Mouse (Mus musculus) cerebellum, postnatal 36 days (tissue): ENCODE measurements around the gene H2-Ab1.

Experiments
- DNase-seq, 2 experiments: peaks; one replicate each; pipeline ENCODE4 v3.0.0; 2021 to 2022; ENCODE audit warnings: mixed read lengths in 2 of 2

Gene H2-Ab1

DNA sequence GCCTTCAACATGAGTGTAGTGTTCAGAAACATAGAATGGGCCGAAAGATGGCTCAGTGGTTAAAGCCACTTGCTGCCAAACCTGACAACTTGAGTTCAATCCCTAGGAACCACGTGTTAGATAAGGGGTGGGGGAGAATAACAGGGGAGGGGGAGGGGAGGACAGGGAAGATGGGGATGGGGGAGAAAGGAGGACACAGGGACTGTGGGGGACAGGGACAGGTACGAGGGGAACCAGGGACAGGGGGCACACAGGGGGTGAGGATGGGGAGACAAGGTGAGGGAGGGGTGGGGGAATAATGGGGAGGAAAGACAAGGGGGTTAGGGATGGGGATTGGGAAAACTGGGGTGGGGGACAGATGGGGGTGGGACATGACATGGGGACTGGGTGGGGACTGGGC, 17.1 kb upstream of the H2-Ab1 start:
- no peak for DNase-seq

DNA sequence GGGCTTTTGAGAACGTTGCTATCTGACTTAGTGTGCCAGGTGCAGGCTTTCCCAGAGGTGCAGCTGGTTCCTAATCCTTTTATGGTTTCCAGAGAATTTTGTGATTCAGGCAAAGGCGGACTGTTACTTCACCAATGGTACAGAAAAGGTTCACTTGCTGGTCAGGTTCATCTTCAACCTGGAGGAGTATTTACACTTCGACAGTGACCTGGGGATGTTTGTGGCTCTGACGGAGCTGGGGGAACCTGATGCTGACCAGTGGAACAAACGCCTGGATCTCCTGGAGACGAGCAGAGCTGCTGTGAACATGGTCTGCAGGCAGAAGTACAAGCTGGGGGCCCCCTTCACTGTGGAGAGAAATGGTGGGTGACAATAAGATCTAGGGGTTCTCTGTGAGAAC, 16.6 kb upstream of the H2-Ab1 start:
- no peak for DNase-seq

DNA sequence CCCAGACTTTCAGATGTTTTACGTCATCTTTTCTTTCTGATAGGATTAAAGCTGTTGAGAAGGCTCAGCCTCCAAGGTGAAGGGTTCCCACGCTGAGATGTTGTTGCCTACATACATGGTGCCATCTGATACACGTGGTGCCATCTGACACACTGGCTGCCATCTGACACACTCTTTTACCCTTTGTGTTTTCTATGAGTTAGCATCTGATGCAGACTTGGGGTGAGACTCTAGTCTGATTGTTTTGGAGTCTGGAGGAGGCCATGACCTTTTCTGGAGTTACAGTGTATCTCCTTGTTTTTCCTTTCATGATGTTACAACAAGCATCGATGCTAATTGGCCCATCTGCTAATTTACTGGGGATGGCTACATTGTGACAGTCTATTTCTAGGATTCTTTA, 12.8 kb upstream of the H2-Ab1 start:
- no peak for DNase-seq

- DNase-seq, result no peak
Measured at GRCm38 (mm10) chr17:34247047-34247446, 10.4 kb upstream of the H2-Ab1 start.

- DNase-seq, result no peak
Measured at GRCm38 (mm10) chr17:34248764-34249163, 8.7 kb upstream of the H2-Ab1 start.

GRCm38 (mm10) chr17:34249361-34249760, 8.1 kb upstream of the H2-Ab1 start:
- DNase-seq, result no peak

DNA sequence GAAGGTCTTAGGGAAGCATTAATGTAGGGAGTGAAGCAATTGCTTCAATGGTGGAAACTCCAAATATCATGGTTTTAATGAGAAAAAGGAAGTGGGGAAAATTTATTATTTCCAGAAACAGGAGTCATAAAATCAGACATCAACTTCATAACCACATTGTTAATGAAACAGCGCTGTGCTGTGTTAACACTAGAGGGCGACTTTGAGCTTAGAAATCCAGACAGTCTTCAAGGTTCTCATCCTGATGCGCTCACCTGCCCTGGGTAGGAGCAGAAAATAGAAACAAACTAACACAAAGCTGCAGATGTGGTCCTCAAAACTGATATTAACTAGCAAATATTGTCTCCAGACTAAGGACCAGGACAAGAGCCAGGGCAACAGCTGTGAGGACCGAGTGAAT, 7.6 kb upstream of the H2-Ab1 start:
- DNase-seq, result peak; percentile 37 to 39

DNA sequence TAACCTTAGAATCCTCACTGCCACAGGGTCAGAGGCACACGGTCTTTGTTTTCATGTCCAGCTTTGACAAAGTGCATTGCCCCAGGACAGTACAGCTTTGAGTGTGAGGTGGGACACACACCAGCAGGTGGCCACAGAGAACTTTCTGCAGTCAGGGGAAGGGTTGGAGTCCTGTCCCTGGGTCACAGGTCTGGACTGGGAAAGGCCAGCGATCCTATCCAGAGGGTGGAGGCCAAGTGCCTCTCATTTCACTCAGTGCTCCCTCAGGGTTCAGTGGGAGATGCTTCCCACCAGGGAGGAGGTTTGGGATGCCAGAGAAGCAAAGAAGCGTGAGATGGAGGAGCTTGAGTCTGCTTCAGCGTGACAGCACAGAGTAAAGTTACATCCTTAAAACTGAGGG, 5.8 kb upstream of the H2-Ab1 start:
- DNase-seq, result no peak

GRCm38 (mm10) chr17:34256501-34256900, 988 bp upstream of the H2-Ab1 start:
- no peak for DNase-seq

DNA sequence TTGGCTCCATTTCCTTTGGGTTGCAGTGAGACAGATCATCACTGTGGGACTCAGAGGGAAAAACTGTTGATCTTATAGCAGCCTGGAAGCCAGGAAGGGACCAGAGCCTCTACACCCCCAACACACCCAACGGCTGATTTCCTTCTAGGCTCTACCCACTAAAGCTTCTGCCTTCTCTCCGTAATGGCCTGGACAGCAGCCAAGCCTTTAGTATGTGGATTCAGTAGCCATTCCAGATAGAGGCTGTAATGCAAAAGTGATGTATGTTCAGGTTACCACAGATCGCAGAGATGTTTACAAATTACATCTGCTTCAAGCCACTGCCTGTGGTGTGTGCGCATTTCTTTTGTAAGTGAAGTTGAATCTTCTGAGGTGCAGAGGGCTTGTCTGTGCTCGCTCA, 3.1 kb downstream of the H2-Ab1 start:
- no peak for DNase-seq

- peak; percentile 7 to 36 for DNase-seq
Measured at GRCm38 (mm10) chr17:34261502-34261901, 4.0 kb downstream of the H2-Ab1 start.

- peak; percentile 43 to 75 for DNase-seq
Measured at GRCm38 (mm10) chr17:34263068-34263467, 5.6 kb downstream of the H2-Ab1 start.

DNA sequence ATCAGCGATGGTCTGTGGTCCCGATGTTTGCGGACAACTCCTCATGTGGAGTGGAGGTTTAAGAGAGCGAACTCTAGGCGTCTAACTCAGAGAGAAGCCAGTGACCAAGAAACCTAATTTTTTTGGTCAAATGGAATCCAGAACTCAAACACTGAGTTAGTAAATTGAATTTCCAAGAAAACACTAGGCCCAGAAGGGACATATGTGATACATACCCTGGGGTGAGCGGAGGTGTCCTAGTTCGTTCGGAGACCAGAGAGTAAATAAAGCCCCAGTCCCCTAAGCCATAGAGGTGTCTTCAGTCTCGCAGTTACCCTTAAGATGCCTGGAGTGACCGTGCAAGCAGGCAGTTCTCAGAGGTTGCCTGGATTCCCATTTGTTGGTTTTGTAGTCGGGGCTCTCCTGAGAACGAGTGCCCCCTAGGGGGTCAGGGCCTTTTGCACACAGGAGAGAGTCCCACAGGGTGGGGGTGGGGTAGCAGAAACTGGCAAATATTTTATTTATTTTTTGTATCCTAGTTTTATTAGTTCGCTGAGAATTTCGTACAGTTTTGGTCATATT, 6.4 kb downstream of the H2-Ab1 start:
- DNase-seq, result no peak

- DNase-seq, result no peak
Measured at GRCm38 (mm10) chr17:34264452-34265351, 7.2 kb downstream of the H2-Ab1 start.

- no peak for DNase-seq
Measured at GRCm38 (mm10) chr17:34268262-34268661, 10.8 kb downstream of the H2-Ab1 start.

DNA sequence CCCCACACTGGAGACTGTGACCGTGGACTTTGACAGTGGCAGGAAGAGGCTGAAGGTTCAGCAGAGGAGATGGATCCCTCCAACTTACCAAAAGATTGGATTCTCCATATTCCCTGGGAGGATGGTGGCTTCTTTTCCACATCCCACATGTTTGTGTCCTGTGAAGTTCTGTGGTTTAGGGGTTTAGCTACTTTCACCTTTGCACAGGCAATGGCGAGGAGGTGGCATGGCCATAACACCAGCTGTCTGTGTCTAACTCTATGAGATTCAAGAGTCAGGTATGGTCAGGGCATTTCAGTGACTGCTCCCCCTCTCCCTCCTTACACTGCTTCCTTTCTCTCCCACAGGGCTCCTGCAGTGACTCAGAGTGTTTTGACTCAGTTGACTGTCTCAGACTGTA, 11.3 kb downstream of the H2-Ab1 start:
- DNase-seq, result no peak

GRCm38 (mm10) chr17:34269817-34270216, 12.3 kb downstream of the H2-Ab1 start:
- no peak for DNase-seq

DNA sequence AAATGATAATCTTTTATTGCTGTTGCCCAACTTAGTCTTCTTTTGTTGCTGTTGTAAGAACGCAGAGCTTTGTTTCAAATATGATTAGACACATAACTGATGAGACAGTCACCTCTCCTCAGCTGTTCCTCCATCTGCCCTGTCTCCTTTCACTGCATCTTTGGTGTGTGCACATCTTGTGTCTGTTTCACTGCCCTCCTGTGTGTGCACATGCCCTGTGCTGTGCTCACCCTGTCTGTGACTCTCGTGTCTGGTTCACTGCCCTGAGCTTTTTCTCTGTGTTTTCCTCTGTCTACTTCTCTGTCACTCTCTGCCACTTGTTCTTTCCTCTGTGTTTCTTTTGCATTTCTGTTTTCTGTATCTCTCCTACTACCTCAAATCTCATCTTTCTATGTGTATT, 12.7 kb downstream of the H2-Ab1 start:
- no peak for DNase-seq

DNA sequence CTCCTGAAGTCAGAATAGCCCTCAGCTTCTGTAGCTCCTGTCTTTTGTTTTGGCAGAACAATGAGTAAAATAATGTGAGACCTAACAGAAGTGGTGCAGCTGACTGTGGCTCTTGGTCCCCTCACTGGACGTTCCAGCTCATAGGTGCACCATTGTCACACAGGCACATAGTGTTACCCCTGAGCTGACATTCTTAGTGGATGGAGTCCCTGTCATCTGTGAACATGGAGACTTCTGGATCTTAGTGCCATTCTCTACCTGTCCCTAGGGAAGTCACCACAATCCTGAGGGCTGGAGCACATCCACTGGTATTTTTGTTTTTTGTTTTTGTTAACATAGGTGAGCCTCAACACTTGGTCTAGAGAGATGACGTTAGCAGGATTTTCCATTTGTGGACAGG, 13.5 kb downstream of the H2-Ab1 start:
- no peak for DNase-seq

GRCm38 (mm10) chr17:34272102-34272501, 14.6 kb downstream of the H2-Ab1 start:
- DNase-seq, result no peak

- DNase-seq, result no peak
Measured at GRCm38 (mm10) chr17:34280499-34281038, 23.1 kb downstream of the H2-Ab1 start.

GRCm38 (mm10) chr17:34281836-34282235, 24.3 kb downstream of the H2-Ab1 start:
- DNase-seq, result no peak

DNA sequence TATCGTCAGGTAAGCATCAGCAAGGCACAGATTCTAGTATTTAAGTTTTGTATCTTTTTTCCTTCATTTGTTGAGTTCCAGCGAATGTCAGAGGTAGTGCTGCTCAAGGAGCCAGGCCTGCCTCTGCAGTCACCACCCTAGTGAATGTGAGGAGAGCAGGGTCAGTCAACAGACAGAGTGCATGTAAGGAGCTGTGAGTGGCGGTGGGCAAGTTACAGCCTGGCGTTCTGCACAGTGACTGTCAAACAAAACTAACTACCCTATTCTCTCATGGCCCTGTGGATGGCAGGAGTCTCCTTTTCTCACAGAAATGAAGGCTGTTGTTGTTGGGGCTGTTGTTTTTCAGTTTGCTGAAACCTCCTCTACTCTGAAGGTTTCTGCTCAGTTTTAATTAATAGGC, 27.9 kb downstream of the H2-Ab1 start:
- DNase-seq, result no peak

- no peak for DNase-seq
Measured at GRCm38 (mm10) chr17:34285848-34286247, 28.4 kb downstream of the H2-Ab1 start.
